Mouse (Mus musculus): ENCODE results near the gene Enah. TPM values are rescaled to one million over a fixed set of nuclear protein-coding genes. Genes with fewer than 3 reads are reported as not detected.

Enah gene
- total RNA-seq (2023), result under 1 TPM; 0.12 to 0.17 TPM

GRCm38 (mm10) chr1:182019926-182020801, at the start of gene Enah:
Enah (minus strand) TSS chr1:182019990.

Other genes with a start within 250 kb of the Enah start
- 100 to 1,000 TPM; 229 to 262 TPM for gene Lbr, start 176.9 kb downstream of the Enah start, total RNA-seq (2023)
- 10 to 100 TPM; 76.4 to 85.3 TPM for gene Srp9, start 104.7 kb upstream of the Enah start, total RNA-seq (2023)
- gene Vmn1r1, start 144.5 kb upstream of the Enah start, total RNA-seq (2023), result not detected

All from T-cell, adult 66 days (primary cell).